Comparison of ENCODE assay signal across 28 mouse cellular contexts in the genomic region with DNA sequence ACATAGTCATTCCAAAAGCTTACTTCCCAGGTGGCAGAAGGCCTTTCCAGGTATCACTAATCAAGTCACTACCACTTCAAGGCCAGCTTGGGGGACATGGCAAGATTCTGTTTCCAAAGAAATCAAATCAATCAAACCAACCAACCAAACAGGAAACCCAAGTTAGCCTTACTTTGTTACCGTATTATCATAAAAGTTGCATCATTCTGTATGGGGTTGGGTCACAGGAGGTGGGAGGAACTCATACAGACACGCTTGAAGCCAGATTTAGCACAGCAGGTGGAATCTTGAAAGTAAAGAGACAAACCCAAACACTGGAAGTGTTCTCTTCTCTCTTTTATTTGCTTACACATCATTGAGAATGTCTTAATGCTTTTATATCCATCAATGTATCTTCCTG.
DNase-seq lines count a peak whose midpoint lies in the region; ATAC-seq and TF ChIP-seq lines count a peak whose summit lies in the region.
"Had no signal": no experiment of that assay in that cellular context is flagged by ENCODE, and none has a peak within 500 bp of the region (broad histone marks: within the 10 kb centered on the region; RNA-seq: fewer than 3 reads in every experiment).

No protein-coding gene starts in this region.

- no peaks in the 10 kb centered on the region for H3K36me3 ChIP-seq in intestine, embryonic 15.5 days
- no peaks in the 10 kb centered on the region for H3K36me3 ChIP-seq in intestine, postnatal 0 days (ENCODE audit: control insufficient read depth, insufficient read depth)
- H3K36me3 ChIP-seq in intestine, embryonic 16.5 days (ENCODE audit: control insufficient read depth, insufficient read depth, low read length): no peaks in the 10 kb centered on the region
- H3K36me3 ChIP-seq: embryonic facial prominence, embryonic 10.5 days; forebrain, embryonic 10.5 days; hindbrain, embryonic 10.5 days had no signal

- no peak overlapping the region for H3K27ac ChIP-seq in intestine, embryonic 15.5 days
- no peak overlapping the region for H3K27ac ChIP-seq in intestine, postnatal 0 days (ENCODE audit: low read depth, low read length)
- H3K27ac ChIP-seq in intestine, embryonic 16.5 days (ENCODE audit: low read length): no peak overlapping the region
- H3K27ac ChIP-seq: embryonic facial prominence, embryonic 10.5 days; embryonic facial prominence, embryonic 13.5 days; forebrain, embryonic 10.5 days; forebrain, embryonic 13.5 days; hindbrain, embryonic 10.5 days; hindbrain, embryonic 13.5 days had no signal

- H3K9ac ChIP-seq in intestine, embryonic 15.5 days: no peak overlapping the region
- no peak overlapping the region for H3K9ac ChIP-seq in intestine, postnatal 0 days (ENCODE audit: low read depth, low read length)
- H3K9ac ChIP-seq in intestine, embryonic 16.5 days (ENCODE audit: low read depth, low read length): no peak overlapping the region
- H3K9ac ChIP-seq: embryonic facial prominence, embryonic 13.5 days; forebrain, embryonic 13.5 days; forebrain, postnatal 0 days; hindbrain, embryonic 13.5 days had no signal

- 60% methylated on average over 2 of the region's 2 CpGs for WGBS in intestine, embryonic 15.5 days
- 39% methylated on average over 2 of the region's 2 CpGs for WGBS in intestine, postnatal 0 days
- 55% methylated on average over 2 of the region's 2 CpGs for WGBS in intestine, embryonic 16.5 days

- no peaks in the 10 kb centered on the region for H3K27me3 ChIP-seq in intestine, embryonic 15.5 days (replicated peaks)
- no peaks in the 10 kb centered on the region for H3K27me3 ChIP-seq in intestine, postnatal 0 days (replicated peaks; ENCODE audit: control insufficient read depth, insufficient read depth, low read length)
- no peaks in the 10 kb centered on the region for H3K27me3 ChIP-seq in intestine, embryonic 16.5 days (replicated peaks; ENCODE audit: control insufficient read depth, insufficient read depth, low read length)
- H3K27me3 ChIP-seq: embryonic facial prominence, embryonic 13.5 days; forebrain, embryonic 13.5 days; hindbrain, embryonic 13.5 days had no signal

- DNase-seq in A20 (ENCODE audit: low read depth, low spot score): peak; percentile 30
- peak; percentile 40 for DNase-seq in MN1 (ENCODE audit: low spot score)
- DNase-seq in heart, adult 18-20 months: no peak
- no peak for DNase-seq in embryo, embryonic 10 days (ENCODE audit: low spot score)
- no peak for DNase-seq in cerebellum, adult 9-10 months
- DNase-seq: adrenal gland, postnatal 10 days; adrenal gland, postnatal 36 days; cerebellum, adult 18-20 months; cerebellum, adult 9-11 months; cerebellum, postnatal 25 days; embryo, embryonic 11 days; forebrain, postnatal 0 days; gastrocnemius, postnatal 25 days; kidney, adult 11 months; kidney, adult 8-10 months had no signal

- no peak overlapping the region for H3K4me3 ChIP-seq in intestine, embryonic 15.5 days (replicated peaks)
- H3K4me3 ChIP-seq in intestine, postnatal 0 days (ENCODE audit: low read depth, low read length): no peak overlapping the region
- H3K4me3 ChIP-seq in intestine, embryonic 16.5 days (ENCODE audit: low read length): no peak overlapping the region
- H3K4me3 ChIP-seq: embryonic facial prominence, embryonic 10.5 days; embryonic facial prominence, embryonic 13.5 days; erythroblast, embryonic 14.5 days; forebrain, embryonic 10.5 days; forebrain, embryonic 13.5 days; hindbrain, embryonic 10.5 days; hindbrain, embryonic 13.5 days had no signal

- TF ChIP-seq CTCF in intestine, postnatal 0 days (IDR thresholded peaks at IDR 0.05; ENCODE audit: low read depth): no peak

- H3K9me3 ChIP-seq in intestine, embryonic 15.5 days: no peaks in the 10 kb centered on the region
- no peaks in the 10 kb centered on the region for H3K9me3 ChIP-seq in intestine, postnatal 0 days (ENCODE audit: control insufficient read depth)
- no peaks in the 10 kb centered on the region for H3K9me3 ChIP-seq in intestine, embryonic 16.5 days (ENCODE audit: control insufficient read depth, low read length)
- H3K9me3 ChIP-seq: embryonic facial prominence, embryonic 10.5 days; embryonic facial prominence, embryonic 13.5 days; forebrain, embryonic 10.5 days; forebrain, embryonic 13.5 days; G1E; hindbrain, embryonic 10.5 days; hindbrain, embryonic 13.5 days had no signal

- ATAC-seq in intestine, embryonic 15.5 days: peak; percentile 53; the same call in 1 of the 2 replicates
- no peak for ATAC-seq in intestine, postnatal 0 days
- ATAC-seq in intestine, embryonic 16.5 days: peak; percentile 71
- ATAC-seq: forebrain, embryonic 13.5 days; forebrain, postnatal 0 days; hindbrain, embryonic 16.5 days had no signal

- H3K4me2 ChIP-seq in intestine, embryonic 15.5 days (replicated peaks): no peak overlapping the region
- no peak overlapping the region for H3K4me2 ChIP-seq in intestine, postnatal 0 days (replicated peaks; ENCODE audit: low read depth)
- no peak overlapping the region for H3K4me2 ChIP-seq in intestine, embryonic 16.5 days (ENCODE audit: low read depth, low read length)
- H3K4me2 ChIP-seq: embryonic facial prominence, embryonic 13.5 days; forebrain, embryonic 13.5 days; heart, embryonic 11.5 days; hindbrain, embryonic 13.5 days had no signal

- no peaks in the 10 kb centered on the region for H3K4me1 ChIP-seq in intestine, embryonic 15.5 days (replicated peaks)
- H3K4me1 ChIP-seq in intestine, postnatal 0 days (replicated peaks; ENCODE audit: control insufficient read depth, insufficient read depth, low read length): no peaks in the 10 kb centered on the region
- H3K4me1 ChIP-seq in intestine, embryonic 16.5 days (ENCODE audit: control insufficient read depth, insufficient read depth, low read length): no peaks in the 10 kb centered on the region
- H3K4me1 ChIP-seq: embryonic facial prominence, embryonic 10.5 days; embryonic facial prominence, embryonic 13.5 days; forebrain, embryonic 10.5 days; forebrain, embryonic 13.5 days; hindbrain, embryonic 10.5 days; hindbrain, embryonic 13.5 days had no signal

Comparison
In these comparisons a context has a peak if more than half of its experiments do, and no peak if none do; other contexts are left out.
1. DNase-seq: peak in A20 (single experiment) and MN1 (single experiment); none in heart, adult 18-20 months (0 of 2), embryo, embryonic 10 days (single experiment) and cerebellum, adult 9-10 months (single experiment).